Mouse (Mus musculus) large intestine, adult 2 months (tissue): Measurements from ENCODE around the gene Dusp1. TPM values are rescaled to one million over a fixed set of nuclear protein-coding genes. Genes with fewer than 3 reads are reported as not detected.

Source experiments
- DNase-seq: peaks from one replicate; pipeline ENCODE4 v3.0.0-alpha.2; 2012; ENCODE audit warnings: low read depth, low spot score
- WGBS: fragments of 180-500 bp; shearing (Covaris S2); methylation state at CpG from one replicate; pipeline ENCODE4 v1.1.7; 2018; 5-methylcytosine and 5-hydroxymethylcytosine counted together
- polyA plus RNA-seq: library from polyadenylated mRNA; depleted of rRNA; stranded (reverse); fragments of >200 nt; gene quantifications from 2 replicates; pipeline ENCODE4 v1.2.3, GENCODE M21; 2012

The Dusp1 gene
- polyA plus RNA-seq, 1 experiment: 23.4 TPM

DNA sequence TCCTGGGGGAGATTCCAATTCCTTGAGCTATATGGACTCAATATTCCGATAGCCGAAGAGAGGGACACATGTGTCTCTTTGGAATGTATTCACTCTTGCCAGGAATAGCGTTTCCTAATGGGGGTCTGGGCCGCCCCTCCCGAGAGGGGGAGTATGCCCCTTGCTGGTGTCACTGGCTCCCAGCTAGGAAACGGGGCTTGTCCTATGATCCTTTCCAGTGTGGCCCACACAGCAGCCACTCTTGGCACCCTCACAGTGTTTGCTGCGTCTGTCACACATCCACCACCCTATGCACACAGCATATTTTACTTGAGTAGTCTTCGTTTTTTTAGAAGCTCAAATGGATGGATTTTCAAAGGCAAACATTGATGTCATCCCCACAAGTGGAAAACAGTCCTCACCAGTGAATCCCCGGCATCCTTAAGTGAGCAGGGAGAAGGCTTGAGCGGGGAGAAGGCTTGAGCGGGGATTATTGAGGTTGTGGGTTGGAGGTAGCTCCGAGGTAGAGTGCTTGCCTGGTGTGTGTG is 26.1 kb upstream of the Dusp1 start:
- WGBS: 74% methylated on average over 12 of the region's 12 CpGs
- no peak for DNase-seq

DNA sequence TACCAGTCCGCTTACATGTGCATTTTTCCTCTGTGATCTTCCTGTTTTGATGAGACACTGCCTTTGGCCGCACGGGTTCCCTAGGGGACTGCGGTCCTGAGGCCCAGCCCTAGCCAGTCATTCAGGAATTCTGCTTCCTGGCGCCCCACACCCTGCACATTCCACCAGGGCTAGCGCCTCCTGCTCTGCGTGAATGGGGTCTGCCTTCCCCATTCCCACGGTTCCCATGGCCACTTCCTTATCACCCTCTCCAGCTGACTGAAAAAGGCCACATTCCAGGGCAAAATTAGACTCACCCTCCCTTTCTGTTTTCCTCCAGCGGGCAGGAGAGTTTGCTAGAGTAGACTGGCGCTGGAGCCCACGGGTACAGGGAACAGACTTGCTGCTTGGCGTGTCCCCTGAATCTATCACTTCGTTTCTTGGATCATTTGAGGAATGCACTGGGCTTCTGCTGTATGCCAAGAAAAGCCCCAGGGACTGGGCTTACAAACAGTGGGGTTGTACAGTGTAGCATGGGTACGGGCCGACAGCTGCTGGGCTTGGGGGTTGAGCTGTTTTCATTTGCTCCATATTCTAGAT is 22.7 kb upstream of the Dusp1 start:
- 52% methylated on average over 15 of the region's 15 CpGs for WGBS

DNA sequence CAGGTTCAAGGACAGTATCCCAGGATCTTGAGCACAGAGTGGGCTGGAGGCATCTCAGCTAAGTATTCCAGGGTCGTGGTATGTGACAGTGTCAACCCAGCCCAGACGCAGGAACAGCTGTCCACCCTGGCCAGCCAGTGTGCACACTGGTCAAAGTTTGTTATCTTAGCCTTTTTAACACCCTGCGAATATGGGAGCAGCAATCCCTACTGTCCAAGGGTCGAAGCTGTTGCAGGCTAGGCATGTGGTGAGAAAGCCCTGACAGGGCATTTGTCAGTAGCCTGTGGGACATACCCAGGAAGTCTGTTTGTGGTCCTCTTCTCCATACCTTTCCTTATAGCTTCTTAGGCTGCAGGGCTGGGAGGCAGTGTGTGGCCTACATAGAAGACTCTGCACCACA is 22.1 kb upstream of the Dusp1 start:
- no peak for DNase-seq
- 38% methylated on average over 4 of the region's 4 CpGs for WGBS

More for the DNA sequence above, 22.7 kb upstream of the Dusp1 start:
- DNase-seq: no peak

DNA sequence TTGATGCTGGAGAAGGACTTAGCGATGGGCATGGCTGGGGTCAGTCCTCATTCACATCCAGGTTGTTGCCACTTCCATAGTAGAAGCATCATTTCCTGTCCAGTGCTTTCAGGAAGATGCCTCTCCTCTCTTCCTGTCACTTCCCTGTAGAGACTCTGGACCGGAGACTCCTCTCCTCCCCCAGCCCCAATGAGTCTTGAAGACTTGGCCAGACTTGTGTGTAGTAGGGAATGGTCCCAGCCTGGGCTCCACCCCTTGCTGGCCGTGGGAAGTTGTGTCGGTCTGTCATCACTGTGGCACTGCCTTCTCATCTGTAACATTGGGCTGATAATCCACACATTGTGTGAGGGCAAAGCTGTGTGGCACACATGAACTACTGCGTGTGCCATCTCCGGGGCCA is 21.7 kb upstream of the Dusp1 start:
- DNase-seq: no peak
- WGBS: 80% methylated on average over 6 of the region's 6 CpGs

DNA sequence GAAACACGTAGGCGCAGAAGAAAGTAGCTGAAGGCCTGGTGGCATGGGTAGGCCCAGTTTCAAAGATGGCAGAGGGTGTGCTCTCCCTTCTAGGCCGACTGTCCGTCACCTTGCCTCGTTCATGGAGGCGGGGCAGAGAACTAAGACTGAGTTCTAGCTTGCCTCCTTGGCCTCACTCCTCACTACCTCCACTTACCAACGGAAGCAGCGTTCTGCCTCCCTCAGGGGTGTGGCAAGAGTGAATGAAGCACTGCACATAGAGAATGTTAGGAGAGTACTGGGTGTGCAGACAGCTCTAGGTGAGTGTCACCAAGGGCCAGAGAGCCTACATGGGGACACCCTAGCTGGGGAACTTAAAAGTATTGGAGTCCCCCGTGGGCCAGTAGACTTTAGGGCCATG is 21.1 kb upstream of the Dusp1 start:
- DNase-seq: no peak
- WGBS: 90% methylated on average over 9 of the region's 9 CpGs

DNA sequence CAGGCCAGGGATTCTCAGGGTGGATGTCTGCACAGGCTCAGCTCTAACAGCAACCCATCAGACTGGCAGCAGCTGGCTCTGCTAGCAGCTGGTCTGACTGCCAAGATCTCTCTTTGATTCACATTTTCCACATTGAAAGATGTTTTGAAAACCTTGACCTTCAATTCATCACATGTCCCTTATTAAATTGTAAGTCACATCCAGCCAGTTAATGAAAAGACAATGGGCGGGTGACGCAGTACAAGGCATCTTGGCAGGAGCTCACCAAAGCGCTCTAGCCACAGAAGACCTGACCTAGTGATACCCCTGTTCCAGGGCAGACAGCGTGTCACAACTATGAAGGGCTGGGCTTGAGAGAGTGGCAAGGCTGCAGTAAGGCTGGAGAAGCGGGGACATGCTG is 20.4 kb upstream of the Dusp1 start:
- no peak for DNase-seq
- WGBS: 80% methylated on average over 5 of the region's 5 CpGs

DNA sequence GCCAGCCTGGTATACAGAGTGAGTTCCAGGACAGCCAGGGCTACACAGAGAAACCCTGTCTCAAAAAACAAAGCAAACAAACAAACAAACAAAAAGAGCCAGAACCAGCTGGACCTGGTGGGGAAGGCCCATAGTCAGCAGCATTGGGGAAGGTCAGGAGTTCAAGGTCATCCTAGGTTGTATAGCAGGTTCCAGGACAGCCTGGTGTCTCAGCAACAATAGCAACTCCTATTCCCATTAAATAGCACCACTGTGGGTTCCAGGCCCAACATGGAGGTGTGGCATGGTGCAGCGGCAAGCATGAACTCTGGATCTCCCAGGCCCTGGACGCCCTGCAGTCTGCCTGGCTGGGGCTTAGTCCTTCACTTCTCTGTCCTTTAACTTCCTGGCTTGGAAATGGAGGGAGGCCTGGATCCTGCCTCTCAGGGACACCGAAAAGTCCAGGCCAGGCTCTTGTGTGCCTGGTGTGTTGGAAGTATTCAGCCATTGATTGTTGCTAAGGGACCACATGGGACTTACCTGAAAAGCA is 19.0 kb upstream of the Dusp1 start:
- 91% methylated on average over 3 of the region's 3 CpGs for WGBS
- no peak for DNase-seq

DNA sequence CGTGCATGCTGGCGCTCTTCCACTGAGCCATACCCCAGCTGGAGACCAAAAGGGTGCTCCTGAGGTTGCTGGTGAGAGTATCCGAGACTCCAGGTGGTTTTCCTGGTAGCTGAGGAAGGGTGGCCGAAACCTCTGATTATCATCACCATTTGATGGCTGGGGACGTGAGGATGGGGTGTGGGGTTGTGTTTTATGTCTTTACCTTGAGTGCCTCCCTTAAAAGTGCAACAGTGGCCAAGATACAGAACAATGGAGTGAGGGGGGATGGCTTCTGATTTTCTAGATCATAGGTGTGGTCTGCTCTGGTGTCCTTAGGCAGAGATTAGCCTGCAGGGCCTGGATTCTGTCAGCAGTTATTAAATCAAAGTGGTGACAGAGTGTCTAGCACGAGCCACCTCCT is 17.5 kb upstream of the Dusp1 start:
- no peak for DNase-seq
- 84% methylated on average over 6 of the region's 6 CpGs for WGBS

GRCm38 (mm10) chr17:26578771-26579170 is 16.8 kb upstream of the Dusp1 start:
- no peak for DNase-seq
- WGBS: 90% methylated on average over 11 of the region's 11 CpGs

DNA sequence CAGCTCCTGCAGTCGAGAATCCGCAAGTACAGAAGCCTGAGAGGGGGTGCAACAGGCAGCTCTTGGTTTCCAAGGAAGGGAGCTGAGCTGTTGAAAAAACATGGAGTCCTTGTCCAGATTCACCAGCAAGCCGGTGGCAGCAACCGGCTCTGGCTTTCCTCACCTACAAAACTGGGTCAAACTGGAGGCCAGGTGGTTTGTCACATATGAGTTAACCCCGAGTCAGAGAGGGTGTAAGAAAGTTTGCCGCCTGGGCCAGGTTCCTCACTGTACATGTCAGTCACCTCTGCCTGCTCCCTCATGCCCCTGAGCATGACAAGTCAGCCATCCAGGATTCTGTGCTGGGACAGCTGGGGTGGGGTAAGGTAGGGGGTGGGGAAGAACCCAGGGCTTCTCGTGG is 16.2 kb upstream of the Dusp1 start:
- 79% methylated on average over 7 of the region's 7 CpGs for WGBS
- DNase-seq: no peak

DNA sequence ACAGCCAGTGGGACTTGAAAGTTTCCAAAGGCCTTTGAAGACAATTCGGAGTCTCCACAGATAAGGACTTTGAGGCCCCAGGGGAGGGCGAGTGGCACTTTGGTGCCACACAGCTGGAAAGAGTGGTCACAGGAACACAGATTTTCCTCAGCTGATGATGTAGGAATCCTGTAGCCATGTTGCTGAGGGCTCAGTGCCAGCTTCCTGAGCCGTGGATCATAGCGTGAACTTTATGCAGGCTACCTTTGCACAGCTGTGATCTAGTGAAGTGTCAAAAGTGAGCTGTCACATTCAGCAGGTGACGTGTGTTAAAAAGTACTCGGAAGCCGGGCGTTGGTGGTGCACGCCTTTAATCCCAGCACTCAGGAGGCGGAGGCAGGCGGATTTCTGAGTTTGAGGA is 15.4 kb upstream of the Dusp1 start:
- 51% methylated on average over 11 of the region's 11 CpGs for WGBS

DNA sequence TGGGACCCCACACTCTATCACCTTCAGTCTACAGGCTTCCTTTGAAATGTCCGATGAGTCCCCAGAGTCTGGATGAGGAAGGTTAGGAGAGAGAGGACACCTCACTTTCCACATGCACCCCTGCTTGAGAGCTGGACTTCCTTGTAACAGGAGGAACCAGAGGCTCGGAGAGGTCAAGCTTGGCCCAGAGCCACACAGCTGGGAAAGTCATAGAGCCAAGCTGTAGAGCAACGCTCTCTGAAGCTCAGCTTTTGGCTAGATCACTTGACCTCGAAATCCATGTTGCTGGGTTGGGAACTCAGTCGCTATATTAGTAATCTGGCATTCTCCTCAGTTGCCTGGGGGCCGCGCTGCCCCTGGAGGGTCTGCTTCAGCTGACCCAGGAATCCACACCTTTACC is 14.9 kb upstream of the Dusp1 start:
- 58% methylated on average over 7 of the region's 7 CpGs for WGBS
- DNase-seq: no peak

More for the DNA sequence above, 15.4 kb upstream of the Dusp1 start:
- DNase-seq: no peak

DNA sequence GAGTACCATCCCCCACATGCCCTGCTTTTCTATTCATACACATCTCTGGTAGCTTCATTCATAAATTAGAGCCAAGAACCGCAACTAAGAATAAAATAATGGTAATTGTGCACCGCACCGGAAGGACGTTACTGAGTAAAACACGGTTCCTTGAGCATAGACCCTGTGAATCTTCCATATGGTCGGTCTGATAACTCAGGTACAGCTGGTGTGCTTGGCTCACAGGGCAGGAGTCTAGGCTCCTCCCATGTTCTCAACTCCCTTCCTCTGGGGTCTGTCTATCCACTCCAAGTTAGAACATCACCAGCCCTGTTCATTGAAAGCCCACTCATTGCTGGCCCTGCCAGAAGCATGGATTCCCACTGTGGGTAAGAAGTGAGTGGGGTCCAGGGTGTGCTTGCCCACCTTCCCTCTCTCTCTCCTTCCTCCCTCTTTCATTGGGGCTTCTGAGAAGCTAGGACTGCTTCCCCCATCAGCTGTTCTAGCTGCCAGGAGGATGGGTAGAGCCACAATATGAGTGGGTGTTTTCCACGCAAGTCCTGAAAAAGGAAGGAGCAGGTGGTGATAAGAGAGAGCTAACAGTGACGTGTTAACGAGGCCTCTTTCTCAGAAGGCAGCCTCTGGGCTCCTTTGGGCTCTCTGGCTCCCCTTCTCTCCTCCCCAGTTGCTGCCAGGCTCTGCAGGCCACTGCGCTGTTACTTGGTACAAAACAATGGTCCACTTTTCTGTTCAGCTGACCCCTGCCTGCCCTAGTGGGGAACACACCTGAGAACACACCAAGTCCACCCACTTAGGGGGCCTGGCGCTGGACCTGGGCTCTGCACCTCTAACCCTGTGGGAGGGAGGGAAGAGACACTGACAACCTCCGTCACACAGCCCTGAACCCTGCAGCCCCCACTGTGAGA is 14.1 kb upstream of the Dusp1 start:
- no peak for DNase-seq
- WGBS: 84% methylated on average over 12 of the region's 12 CpGs

GRCm38 (mm10) chr17:26574701-26575100 is 12.8 kb upstream of the Dusp1 start:
- DNase-seq: no peak
- 84% methylated on average over 5 of the region's 5 CpGs for WGBS

GRCm38 (mm10) chr17:26574118-26574517 is 12.2 kb upstream of the Dusp1 start:
- WGBS: 76% methylated on average over 11 of the region's 11 CpGs
- no peak for DNase-seq

GRCm38 (mm10) chr17:26572265-26572664 is 10.3 kb upstream of the Dusp1 start:
- DNase-seq: no peak
- WGBS: 88% methylated on average over 11 of the region's 11 CpGs

DNA sequence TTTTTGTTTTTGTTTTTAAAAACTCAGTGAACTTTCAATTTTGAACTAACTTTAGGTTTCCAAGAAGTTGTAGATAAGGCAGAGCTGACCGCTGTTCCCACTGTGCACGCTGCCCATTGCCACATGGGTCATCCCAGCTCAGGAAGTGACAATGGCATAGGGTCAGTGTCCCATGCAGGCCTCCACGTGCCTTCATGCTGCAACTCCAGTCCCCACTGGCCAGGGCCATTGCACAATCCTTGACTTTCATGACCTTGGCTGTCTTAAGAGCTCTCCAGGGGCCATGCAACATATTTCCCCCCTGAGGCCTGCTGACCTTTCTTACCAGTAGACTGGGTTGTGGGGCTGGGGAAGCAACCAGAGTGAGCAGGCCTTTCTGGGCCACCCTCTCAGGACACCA is 9.4 kb upstream of the Dusp1 start:
- WGBS: 81% methylated on average over 3 of the region's 3 CpGs
- no peak for DNase-seq

GRCm38 (mm10) chr17:26570651-26571118 is 8.8 kb upstream of the Dusp1 start:
- 72% methylated on average over 11 of the region's 11 CpGs for WGBS
- DNase-seq: no peak

DNA sequence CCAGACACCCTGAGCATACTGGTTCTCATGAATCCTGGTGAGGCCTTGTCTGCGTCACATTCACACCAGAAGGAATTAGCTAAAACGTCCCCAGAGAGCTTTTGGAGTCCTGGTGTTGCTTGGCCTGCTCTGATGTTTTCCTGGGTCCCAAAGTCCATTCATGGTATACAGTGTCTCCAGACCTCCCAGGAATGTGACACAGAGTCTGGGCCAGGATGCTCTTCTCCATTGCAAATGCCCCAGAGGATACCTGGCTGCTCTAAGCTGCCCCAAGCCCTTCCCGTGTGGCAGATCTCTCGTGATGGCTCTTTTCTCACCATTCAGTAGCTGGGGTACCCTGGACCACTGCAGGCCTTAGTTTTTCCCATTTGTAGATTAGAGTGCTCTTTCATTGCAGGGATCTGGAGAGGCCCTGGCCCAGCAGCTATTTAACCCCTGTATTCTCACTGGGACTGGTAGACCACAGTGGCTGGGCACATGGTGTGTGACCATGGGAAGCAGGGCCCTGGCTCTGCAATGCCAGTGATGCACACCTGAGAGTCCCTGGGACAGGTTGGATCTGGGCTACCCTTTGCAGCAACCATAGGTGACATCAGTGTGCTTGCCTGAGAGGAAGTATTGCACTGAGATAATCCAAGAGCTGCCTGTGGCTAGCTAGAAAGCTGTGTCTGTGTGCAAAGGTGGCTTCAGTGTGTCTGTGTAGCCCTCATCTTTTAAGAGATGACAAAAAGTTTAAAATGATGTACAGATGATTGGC is 7.8 kb upstream of the Dusp1 start:
- 86% methylated on average over 4 of the region's 4 CpGs for WGBS
- DNase-seq: no peak

DNA sequence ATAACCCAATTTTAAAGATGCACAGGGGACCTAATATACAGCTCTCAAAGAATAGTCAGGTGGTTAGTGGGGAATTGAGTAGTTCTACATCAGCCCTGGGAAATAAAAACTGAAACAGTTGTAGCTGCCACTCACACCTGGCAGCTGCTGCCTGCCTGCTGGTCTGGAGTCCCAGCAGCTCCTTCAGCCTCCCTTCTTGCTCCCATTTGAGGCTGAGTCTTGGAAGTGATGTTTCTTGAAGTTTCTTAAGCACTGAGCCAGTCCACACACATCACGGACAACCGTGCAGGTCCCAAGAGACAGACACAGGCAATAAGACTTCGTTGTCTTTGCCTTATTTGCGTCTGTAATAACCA is 5.9 kb upstream of the Dusp1 start:
- DNase-seq: no peak
- 81% methylated on average over 4 of the region's 4 CpGs for WGBS
